Mouse (Mus musculus) liver, embryonic 14.5 days (tissue): ENCODE data around the gene Tgm7. TPM values are rescaled to one million over a fixed set of nuclear protein-coding genes. Genes with fewer than 3 reads are reported as not detected.
"Not testable (repeated sequence)": the region's sequence is repeated elsewhere in the genome, so short reads cannot be mapped to it uniquely, and the experiment has no call there.

Experiments used
- ATAC-seq: fragments of 200-750 bp; cut with Nextera tagmentation; 2 replicates; pipeline ENCODE4 v1.8.0; 2017; ENCODE audit warnings: moderate number of reproducible peaks, mild to moderate bottlenecking, moderate library complexity; ENCODE audit not compliant: insufficient read depth
- DNase-seq, 3 experiments: peaks; one replicate each; pipeline ENCODE4 v3.0.0-alpha.2; 2012 to 2013; ENCODE audit warnings: low read depth in 3 of 3, low spot score in 3 of 3
- H3K27ac ChIP-seq: fragments of 300-500 bp; sonication (generic); 2 replicates; pipeline ENCODE4 v1.5.1; 2014; ENCODE audit warnings: moderate library complexity, mild to moderate bottlenecking, control low read depth, inconsistent platforms
- H3K27me3 ChIP-seq: fragments of 300-500 bp; sonication (generic); 2 replicates; pipeline ENCODE4 v1.6.1; 2014; ENCODE audit warnings: mild to moderate bottlenecking, low read length, moderate library complexity; ENCODE audit not compliant: control insufficient read depth, insufficient read depth
- H3K36me3 ChIP-seq: fragments of 300-500 bp; sonication (generic); replicated peaks from 2 replicates; pipeline ENCODE4 v1.6.1; 2014; ENCODE audit warnings: low read depth; ENCODE audit not compliant: control insufficient read depth, insufficient read depth
- H3K4me1 ChIP-seq, 2 experiments: fragments of 200-500 bp in 1 of 2; fragments of 300-500 bp in 1 of 2; sonication (generic) in 1 of 2; replicated peaks; 2 replicates each; pipeline ENCODE4 v1.6.1; 2012 to 2014; ENCODE audit warnings: antibody characterized with exemption in 1 of 2, inconsistent platforms in 1 of 2, low read length in 1 of 2; ENCODE audit not compliant: control insufficient read depth in 2 of 2, insufficient read depth in 2 of 2
- H3K4me2 ChIP-seq: fragments of 300-500 bp; sonication (generic); 2 replicates; pipeline ENCODE4 v1.6.1; 2014; ENCODE audit warnings: low read depth, mild to moderate bottlenecking, control low read depth, moderate library complexity
- H3K4me3 ChIP-seq, 2 experiments: fragments of 200-500 bp in 1 of 2; fragments of 300-500 bp in 1 of 2; sonication (generic) in 1 of 2; 2 replicates each; pipeline ENCODE4 v1.5.1; 2012 to 2014; ENCODE audit warnings: low read depth in 2 of 2, low read length in 2 of 2, mild to moderate bottlenecking in 2 of 2, control low read depth in 1 of 2, inconsistent platforms in 1 of 2, moderate library complexity in 1 of 2; ENCODE audit not compliant: insufficient read depth in 1 of 2
- H3K9ac ChIP-seq: fragments of 300-500 bp; sonication (generic); replicated peaks from 2 replicates; pipeline ENCODE4 v1.6.1; 2014; ENCODE audit warnings: mild to moderate bottlenecking, control low read depth, moderate library complexity
- H3K9me3 ChIP-seq: fragments of 300-500 bp; sonication (generic); 2 replicates; pipeline ENCODE4 v1.6.1; 2016; ENCODE audit warnings: low read length, mixed read lengths; ENCODE audit not compliant: control insufficient read depth
- CTCF ChIP-seq: IDR thresholded peaks from 2 replicates; pipeline ENCODE4 v1.5.1; 2016; ENCODE audit warnings: antibody characterized with exemption, low read depth, control low read depth
- EP300 ChIP-seq: IDR thresholded peaks from 2 replicates; pipeline ENCODE4 v1.6.1; 2016; ENCODE audit warnings: antibody characterized with exemption, low read depth
- WGBS: fragments of 180-500 bp; shearing (Covaris S2); extraction: QIAGEN DNeasy Blood & Tissue Kit; methylation state at CpG from one replicate; pipeline ENCODE4 v1.1.7; 2014; ENCODE audit not compliant: insufficient replicate concordance; 5-methylcytosine and 5-hydroxymethylcytosine counted together
- polyA plus RNA-seq, 2 experiments: library from polyadenylated mRNA; depleted of rRNA in 1 of 2; stranded (reverse) in 1 of 2; unstranded in 1 of 2; fragments of >200 nt; fragmentation: Nextera tagmentation in 1 of 2; extraction: Ambion mirVana in 1 of 2; gene quantifications; 2 replicates each; pipeline versions ENCODE4 v1.2.1 to v1.2.3; 2012 to 2014

Tgm7 gene
- polyA plus RNA-seq, 2 experiments = not detected

GRCm38 (mm10) chr2:121128865-121129620, 19.4 kb upstream of the Tgm7 start:
- Histone ChIP-seq H3K9ac (no peak overlapping the region), H3K27me3 (no peaks in the 10 kb centered on the region), H3K4me1 (no peaks in the 10 kb centered on the region), H3K9me3 (no peaks in the 10 kb centered on the region), H3K27ac (no peak overlapping the region), H3K4me3 (no peak overlapping the region), H3K4me2 (no peak overlapping the region), H3K36me3 (no peaks in the 10 kb centered on the region)
- no peak for DNase-seq
- 55% methylated on average over 9 of the region's 9 CpGs for WGBS
- no peak for ATAC-seq
- TF ChIP-seq CTCF (no peak), EP300 (no peak)

DNA sequence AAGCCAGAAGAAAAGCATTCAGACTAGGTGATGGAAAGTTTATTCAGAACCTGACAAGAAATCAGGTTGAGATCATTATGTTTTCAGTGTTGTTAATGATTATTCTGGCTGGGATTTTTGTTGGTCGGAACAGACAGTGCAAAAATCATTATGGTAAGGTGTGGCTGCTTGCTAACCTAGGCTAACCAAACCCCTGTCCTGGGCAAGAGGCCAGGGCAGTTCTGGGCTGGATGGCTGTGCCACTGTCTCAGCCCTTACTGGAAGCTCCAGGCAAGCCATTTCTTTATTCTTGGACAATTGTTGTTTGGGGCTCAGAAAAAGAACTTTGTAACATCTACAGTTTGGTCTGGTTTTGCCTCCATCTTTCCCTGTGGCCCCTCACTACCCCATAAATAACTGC, 17.9 kb upstream of the Tgm7 start:
- no peak for DNase-seq
- no peaks in the 10 kb centered on the region for H3K4me1 ChIP-seq
- no peak for ATAC-seq
- no peak overlapping the region for H3K27ac ChIP-seq
- no peak overlapping the region for H3K9ac ChIP-seq
- no peak for TF ChIP-seq CTCF
- TF ChIP-seq EP300 = no peak
- whole genome bisulfite sequencing = 72% methylated on average over 1 of the region's 1 CpGs
- no peaks in the 10 kb centered on the region for H3K36me3 ChIP-seq
- no peaks in the 10 kb centered on the region for H3K27me3 ChIP-seq
- H3K4me2 ChIP-seq = no peak overlapping the region
- H3K9me3 ChIP-seq = no peaks in the 10 kb centered on the region
- H3K4me3 ChIP-seq = no peak overlapping the region

DNA sequence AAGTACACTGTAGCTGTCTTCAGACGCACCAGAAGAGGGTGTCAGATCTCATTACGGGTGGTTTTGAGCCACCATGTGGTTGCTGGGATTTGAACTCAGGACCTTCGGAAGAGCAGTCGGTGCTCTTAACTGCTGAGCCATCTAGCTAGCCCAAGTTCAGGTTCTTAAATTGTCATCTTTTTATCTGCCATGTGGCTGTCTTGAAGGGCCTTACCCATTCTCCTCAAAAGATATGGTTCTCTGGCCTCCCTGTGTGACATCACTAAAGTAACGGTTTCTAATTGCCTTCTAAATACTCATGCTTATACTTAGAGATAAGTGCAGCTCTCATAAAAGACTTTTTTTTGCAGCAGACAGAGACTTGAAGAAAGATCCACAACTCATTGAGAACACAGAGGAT, 16.7 kb upstream of the Tgm7 start:
- not testable (repeated sequence) for H3K27me3 ChIP-seq, H3K9me3 ChIP-seq, ATAC-seq, H3K9ac ChIP-seq, H3K36me3 ChIP-seq, H3K4me3 ChIP-seq, H3K4me2 ChIP-seq, H3K4me1 ChIP-seq, H3K27ac ChIP-seq, DNase-seq
- WGBS = 78% methylated on average over 5 of the region's 5 CpGs

DNA sequence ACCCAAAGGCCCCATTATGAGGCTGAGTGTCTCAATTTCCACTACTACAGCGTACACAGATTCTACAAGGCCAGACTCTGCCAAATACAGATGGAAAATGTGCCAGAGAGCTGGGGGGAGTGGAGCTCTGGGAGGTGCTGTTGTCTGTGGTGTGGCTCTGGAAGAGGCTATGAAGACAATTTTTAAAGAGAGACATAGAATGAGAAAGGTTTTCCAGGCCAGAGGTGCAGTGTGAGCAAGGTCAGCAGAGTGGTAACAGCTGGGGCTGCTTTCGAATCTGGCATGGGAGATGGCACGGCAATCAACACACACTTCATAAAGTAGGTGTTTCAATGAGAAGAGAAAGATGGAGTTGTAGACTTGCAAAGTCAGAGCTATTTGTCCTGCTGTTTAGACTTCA, 9.7 kb upstream of the Tgm7 start:
- Histone ChIP-seq H3K4me3 (no peak overlapping the region), H3K4me1 (no peaks in the 10 kb centered on the region), H3K4me2 (no peak overlapping the region), H3K27ac (no peak overlapping the region), H3K9me3 (no peaks in the 10 kb centered on the region), H3K27me3 (no peaks in the 10 kb centered on the region), H3K36me3 (no peaks in the 10 kb centered on the region), H3K9ac (no peak overlapping the region)
- no peak for TF ChIP-seq CTCF
- no peak for TF ChIP-seq EP300
- DNase-seq (no peak), ATAC-seq (no peak)
- WGBS = 63% methylated on average over 3 of the region's 3 CpGs

DNA sequence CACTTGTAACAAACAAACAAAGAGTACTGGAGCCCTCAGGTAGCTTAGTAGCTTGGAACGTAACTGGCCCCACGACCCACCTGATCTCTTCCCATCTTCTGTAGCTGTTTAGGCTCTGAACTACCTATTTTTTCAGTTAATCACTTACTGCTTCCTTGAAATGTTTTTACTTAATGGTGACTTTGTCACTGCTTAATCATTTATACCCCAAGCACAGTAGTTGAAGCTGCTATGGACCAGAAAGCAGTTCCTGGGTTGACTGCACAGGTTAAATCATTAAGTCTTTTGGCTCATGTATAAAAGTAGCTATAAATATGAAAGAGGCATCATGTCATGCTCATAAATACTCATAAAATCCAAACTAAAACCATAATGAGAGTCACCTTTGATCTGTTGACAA, 5.8 kb upstream of the Tgm7 start:
- Histone ChIP-seq H3K36me3 (no peaks in the 10 kb centered on the region), H3K4me2 (no peak overlapping the region), H3K4me3 (no peak overlapping the region), H3K27ac (no peak overlapping the region), H3K9ac (no peak overlapping the region), H3K27me3 (no peaks in the 10 kb centered on the region), H3K9me3 (no peaks in the 10 kb centered on the region), H3K4me1 (no peaks in the 10 kb centered on the region)
- no peak for TF ChIP-seq EP300
- no peak for TF ChIP-seq CTCF
- DNase-seq (no peak), ATAC-seq (no peak)
- 75% methylated on average over 2 of the region's 2 CpGs for WGBS
